Mouse (Mus musculus) brain, adult 2 months (tissue): ENCODE data around the gene Egln2.

Source experiments
- DNase-seq: peaks from one replicate; pipeline ENCODE4 v3.0.0; 2011; ENCODE audit warnings: low read depth, low spot score

Gene Egln2

DNA sequence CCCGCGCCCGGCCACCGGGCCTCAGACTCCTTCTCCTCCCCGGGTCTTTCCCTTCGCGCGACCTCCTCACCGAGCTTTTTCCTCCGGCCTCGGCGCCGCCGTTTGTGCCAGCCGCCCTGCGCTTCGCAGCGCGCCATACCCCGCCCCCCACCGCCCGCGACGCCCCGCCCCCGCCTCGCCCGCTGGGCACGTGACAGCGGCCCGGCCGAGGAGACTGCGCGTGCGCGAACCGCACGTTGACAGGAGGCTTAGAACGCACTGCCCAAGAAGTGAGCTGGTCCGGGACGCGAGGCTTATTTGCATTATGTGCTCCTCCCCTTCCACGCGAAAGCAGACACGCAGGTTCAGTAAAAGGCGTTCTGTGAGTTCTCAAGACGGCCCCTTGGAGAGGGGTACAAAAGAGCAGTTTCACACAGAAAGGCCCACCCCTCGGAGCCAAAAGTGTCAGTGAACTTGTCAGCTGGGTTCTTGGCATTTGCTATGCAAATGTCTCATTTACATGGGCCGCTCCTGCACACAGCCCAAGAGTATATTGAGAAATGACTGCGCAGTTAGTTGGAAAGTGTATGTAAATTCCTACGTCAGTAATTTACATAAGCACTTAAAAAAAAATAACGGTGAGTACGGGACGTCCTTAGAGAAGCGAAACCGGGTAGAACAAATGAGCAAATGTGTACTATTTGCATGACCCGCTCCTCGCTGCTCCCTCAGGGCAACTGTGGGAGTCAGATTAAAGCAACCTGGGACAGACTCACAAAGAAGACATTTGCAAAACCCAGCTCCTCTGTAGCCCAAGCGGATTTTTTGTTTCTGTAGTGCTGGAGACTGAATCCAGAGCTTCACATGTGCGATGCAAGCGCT, at the start of gene Egln2:
Egln2 (minus strand) TSS at position 189 of the 861 bp plus-strand sequence.
- peak; percentile 98 for DNase-seq

DNA sequence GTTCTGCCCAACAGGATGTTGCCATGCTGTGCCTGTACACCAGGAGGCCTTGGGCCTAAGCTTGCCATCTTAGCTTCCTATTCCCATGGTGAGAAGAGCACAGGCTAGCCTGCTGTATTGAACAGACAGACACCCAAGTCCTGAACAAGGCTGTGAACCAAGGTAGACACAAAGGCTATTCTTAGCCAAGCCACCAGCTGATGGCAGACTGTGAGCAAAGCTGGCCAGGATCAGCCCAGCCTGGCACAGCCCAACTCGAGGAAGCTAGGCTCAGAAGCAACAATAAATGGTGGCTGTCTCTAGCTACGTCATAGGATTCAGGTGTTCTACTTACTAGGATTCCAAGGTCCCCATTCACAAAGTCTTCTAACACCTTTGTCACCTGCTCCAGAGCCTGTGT, 46.0 kb upstream of the Egln2 start:
- no peak for DNase-seq

DNA sequence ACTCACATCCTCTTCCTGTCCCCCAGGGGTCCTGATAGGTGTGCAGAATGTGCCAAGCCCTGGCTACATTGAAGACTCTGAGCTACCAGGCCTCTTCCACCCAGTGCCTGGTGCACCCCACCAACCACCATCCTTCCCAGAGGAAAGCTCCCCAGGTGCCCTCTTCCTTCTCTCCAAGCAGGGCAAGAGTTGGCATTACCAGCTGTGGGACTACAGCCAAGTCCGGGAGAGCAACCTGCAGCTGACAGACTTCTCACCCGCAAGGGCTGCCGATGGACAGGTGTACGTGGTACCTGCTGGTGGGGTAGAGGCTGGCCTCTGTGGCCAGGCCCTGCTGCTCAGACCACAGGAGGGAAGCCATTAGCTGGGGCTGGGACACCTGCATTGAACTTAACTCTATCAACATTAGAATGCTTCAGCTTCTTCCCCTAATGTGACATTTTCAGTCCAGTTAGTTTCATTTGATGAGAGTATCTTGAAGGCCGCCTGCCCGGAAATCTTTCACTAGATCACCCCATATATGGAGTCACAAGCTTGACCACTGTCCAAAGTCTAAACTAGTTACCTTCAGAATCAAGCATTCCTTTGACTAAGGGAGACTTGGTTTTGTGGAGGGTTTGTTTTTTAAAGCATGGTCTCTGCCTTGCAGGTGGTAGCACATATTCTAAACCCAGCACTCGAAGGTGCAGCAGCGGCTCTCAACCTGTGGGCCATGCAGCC, 37.3 kb upstream of the Egln2 start:
- DNase-seq = peak; percentile 39

DNA sequence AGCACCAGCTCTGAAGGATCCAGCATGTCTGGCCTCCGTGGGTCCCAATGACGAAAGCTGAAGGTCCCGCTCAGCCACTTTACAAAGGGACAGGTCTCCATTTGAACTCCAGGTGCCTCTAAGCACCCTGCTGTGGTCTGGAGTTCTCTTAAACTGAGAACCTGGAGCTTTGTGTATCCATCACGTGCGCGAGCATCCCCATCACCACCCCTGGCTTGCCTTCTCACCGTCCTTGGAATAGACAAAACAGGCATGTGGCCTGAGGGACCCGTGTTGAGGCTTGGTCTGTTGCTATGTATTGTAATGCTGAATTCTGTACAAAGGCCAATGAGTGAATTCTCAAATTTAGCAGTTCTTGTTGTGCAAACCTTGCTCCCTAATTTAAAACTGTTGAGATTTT, 32.2 kb upstream of the Egln2 start:
- no peak for DNase-seq

DNA sequence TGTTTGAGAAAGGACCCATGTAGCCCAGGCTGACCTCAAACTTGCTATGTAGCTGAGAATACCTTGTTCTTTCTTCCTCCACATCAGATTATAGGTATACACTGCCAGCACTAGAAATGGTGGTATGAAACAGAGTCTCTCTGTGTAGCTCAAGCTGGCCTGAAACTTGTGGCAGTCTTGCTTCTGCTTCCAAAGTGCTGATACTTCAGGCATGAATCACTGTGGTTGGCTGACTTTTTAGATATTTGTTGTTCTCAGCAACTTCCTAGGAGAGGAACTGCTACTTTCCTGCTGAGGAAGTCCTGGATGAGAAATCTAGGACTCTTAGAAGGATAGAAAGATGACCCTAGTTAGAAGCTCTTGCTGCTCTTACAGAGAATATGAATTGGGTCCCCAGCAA, 31.8 kb upstream of the Egln2 start:
- DNase-seq = no peak

DNA sequence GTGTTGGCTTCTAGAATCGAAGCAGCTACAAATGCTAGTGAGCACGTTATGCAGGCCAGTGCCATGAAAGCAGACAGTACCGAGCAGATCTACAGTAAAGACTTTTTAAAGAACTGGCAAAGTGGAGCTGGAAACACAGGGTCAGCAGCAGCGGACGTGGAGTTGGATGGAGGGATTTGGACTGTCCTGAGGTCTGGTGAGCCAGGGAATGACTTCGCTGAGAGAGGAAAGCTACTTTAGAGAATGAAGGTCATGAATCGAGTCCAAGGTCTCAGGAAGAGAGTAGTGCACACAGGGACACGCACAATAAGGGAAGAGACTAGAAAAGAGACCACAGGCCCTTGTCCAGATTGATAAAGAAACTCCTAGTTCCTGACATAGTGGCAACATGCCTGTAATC, 31.0 kb upstream of the Egln2 start:
- DNase-seq = no peak

GRCm38 (mm10) chr7:27197136-27197535, 30.5 kb upstream of the Egln2 start:
- no peak for DNase-seq

DNA sequence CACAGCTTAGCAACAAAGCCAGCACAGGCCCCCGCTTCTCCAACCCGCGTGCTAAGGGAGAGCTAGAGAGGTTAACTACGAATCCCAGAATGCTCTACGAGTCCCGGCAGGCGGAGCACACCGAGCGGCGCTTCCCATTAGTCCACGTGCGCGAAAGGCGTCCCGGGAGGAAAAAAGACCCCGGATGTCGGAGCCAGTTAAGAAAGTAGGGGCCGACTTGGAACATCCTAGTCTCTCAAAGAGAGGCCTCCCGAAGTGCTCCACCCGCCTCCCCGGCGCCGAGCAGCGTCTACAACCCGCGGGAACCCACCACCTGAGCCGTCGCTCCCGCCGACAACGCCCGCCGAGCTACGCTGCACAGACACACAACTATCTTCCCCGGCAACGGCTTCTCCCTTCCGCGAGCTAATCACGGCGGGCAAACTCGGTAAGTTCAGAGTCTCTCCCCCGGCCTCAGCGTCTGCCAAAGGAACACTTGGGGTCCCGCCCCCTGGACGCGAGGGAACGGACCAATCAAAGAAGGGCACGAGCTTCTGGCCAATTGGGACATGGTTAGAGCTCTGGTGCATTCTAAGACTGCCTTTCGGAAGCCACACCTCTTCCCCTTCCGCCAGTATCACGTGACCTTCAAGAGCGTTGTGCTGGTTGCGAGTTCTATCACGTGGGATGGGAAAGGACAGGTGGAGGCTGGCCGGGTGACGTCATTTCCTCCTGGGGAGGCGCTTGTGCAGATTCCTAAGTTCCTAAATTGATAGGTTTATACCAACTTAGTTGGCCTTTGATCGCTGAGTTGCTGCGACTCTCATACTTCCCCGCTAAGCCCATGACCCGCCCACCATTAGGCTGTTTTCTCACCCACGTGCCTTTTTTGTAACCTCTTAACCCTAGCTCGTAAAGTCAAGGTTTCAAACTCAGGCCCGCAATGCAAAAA, 29.3 kb upstream of the Egln2 start, which contains the start of the genes BC024978 and Snrpa:
BC024978 (plus strand) TSS at position 101 of the 931 bp plus-strand sequence.
Snrpa (minus strand) TSS at position 591 of the 931 bp plus-strand sequence.
- DNase-seq = peak; percentile 100

GRCm38 (mm10) chr7:27193731-27194130, 27.1 kb upstream of the Egln2 start:
- peak; percentile 31 for DNase-seq

- no peak for DNase-seq
These were observed 25.8 kb upstream of the Egln2 start for GRCm38 (mm10) chr7:27192434-27192833.

DNA sequence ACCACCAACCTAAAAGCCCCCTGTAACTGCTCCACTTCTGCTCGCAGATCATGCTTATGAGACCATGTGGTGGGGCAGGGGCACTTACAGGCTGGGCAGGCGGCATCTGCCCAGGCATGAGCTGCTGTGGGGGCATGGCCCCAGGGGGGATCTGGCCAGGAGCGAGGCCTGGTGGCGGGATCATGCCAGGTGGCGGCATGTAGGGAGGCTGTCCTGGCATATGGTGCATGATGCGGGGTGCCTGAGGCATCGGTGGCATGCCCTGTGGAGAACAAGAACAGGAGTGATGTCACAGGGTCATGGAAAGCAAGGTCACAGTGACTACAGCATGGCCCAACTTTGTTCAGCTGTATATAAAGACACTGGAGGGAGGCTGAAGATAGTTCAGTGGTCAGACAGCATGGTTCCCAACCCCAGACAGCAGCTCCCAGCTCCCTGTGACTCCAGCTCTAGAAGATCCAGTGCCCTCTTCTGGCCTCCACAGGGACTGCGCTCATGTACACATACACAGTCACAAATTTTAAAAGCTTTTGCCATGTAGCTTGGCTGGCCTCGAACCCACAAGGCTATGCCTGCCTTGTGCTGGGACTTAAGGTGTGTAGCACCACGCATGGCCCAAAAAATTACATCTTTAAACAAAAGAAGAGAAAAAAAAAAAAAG, 22.8 kb upstream of the Egln2 start:
- no peak for DNase-seq

GRCm38 (mm10) chr7:27185986-27186385, 19.4 kb upstream of the Egln2 start:
- no peak for DNase-seq

- DNase-seq = peak; percentile 34
These were observed 18.4 kb upstream of the Egln2 start for GRCm38 (mm10) chr7:27184964-27185363.

DNA sequence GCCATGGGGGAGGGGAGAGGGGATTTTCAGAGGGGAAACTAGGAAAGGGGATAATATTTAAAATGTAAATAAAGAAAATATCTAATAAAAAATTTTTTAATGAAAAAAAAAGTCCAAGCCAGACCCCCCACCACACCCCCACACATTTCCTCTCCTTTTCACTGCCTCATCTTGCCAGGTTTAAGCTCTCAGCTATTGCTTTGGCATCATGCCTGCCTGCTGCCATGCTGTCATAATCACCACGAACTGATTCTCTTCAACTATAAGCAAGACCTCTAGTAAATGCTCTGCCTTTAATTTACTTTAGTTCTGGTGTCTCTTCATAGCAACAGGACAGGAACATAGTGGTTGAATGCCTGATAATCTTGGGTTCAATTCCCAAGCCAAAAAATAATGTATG, 15.9 kb upstream of the Egln2 start:
- DNase-seq = no peak

- DNase-seq = no peak
These were observed 14.5 kb upstream of the Egln2 start, which contains the start of the genes Gm21983 and Mia for GRCm38 (mm10) chr7:27180837-27181695. Gene Gm21983, minus strand, starts transcription at chr7:27181086. Gene Mia, minus strand, starts transcription at chr7:27181157.

DNA sequence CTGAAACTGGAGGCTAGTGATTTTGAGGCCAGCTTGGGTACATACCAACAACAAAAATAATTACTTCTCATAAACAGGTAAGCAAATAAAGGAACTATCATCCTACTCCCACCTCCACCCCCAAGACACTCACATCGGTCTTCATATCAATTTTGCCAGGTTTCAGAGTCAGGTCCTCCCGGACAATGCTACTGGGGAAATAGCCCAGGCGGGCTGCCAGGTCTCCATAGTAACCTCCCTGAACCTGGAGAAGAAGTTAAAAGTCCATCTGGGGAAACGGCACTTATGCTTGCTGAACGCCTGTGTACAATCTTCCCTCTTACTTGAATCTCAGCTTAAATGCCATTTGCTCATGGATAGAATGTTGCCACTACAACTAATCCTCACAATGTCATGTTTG, 13.4 kb upstream of the Egln2 start:
- DNase-seq = no peak

GRCm38 (mm10) chr7:27179217-27179918, 12.8 kb upstream of the Egln2 start:
- DNase-seq = peak; percentile 34

DNA sequence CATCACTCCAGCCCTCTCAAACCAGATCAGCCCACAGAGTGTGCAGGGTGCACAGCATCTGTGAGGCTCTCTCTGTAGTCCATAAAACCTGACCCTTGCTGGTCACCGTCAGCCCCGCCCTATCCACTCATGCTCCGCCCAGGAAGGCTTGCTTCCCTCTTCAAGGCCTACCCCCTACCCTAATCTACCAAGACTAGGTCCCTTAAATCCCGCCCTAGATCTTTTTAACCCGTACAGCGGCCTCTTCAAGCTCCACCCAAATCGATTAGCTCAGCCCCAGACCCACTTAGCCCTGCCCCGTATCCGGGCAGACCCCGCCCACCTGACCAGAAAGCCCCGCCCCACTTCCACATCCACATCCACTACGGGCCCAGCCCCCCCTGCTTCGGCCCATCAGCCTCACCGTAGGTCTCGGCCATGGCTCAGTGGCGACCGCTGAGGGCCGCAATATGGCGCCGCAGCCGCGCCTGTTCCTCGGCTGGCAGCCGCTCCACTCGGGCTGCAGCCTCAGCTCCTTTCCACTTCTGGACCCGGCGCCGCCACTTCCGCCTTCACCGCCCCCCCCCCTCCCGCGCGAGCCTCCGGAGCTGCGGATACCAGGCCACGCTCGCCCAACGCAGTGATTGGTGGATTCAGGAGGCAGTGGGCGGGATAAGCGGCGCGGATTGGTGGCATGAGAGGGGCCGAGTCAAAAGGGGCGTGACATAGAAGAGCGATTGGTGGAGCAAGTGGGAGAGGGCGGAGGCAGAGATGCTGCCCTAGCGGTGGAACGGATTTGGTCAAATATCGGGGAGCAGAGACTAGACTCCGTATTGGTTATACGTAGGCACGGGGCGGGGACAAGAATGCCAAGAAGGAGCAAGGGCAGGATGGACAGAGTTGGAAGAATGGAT, 12.0 kb upstream of the Egln2 start, which contains the start of gene Rab4b:
Rab4b (minus strand) TSS at position 573 of the 893 bp plus-strand sequence.
- DNase-seq = peak; percentile 100
